Mouse (Mus musculus) kidney, adult 11 months (tissue): ENCODE measurements around the gene Nol4l.
A peak's percentile ranks its signal among the peaks of the same experiment; 100 is the strongest.
"Not testable (repeated sequence)": the region's sequence is repeated elsewhere in the genome, so short reads cannot be mapped to it uniquely, and the experiment has no call there.

ENCODE experiments used
- DNase-seq: peaks from one replicate; pipeline ENCODE4 v3.0.0; 2022

Nol4l gene

GRCm38 (mm10) chr2:153510136-153510535 lies 19.6 kb downstream of the Nol4l start:
- no peak for DNase-seq

- DNase-seq: no peak
These were observed 20.4 kb downstream of the Nol4l start for GRCm38 (mm10) chr2:153509211-153510029.

- DNase-seq: no peak
These were observed 21.4 kb downstream of the Nol4l start for GRCm38 (mm10) chr2:153508405-153508804.

GRCm38 (mm10) chr2:153507969-153508368 lies 21.8 kb downstream of the Nol4l start:
- DNase-seq: no peak

- no peak for DNase-seq
These were observed 23.4 kb downstream of the Nol4l start for GRCm38 (mm10) chr2:153506385-153506784.

- DNase-seq: no peak
These were observed 30.6 kb downstream of the Nol4l start for GRCm38 (mm10) chr2:153499154-153499553.

- no peak for DNase-seq
These were observed 32.9 kb downstream of the Nol4l start for GRCm38 (mm10) chr2:153496898-153497297.

GRCm38 (mm10) chr2:153496301-153496700 lies 33.5 kb downstream of the Nol4l start:
- DNase-seq: no peak

GRCm38 (mm10) chr2:153495818-153496217 lies 34.0 kb downstream of the Nol4l start:
- no peak for DNase-seq

GRCm38 (mm10) chr2:153495391-153495790 lies 34.4 kb downstream of the Nol4l start:
- not testable (repeated sequence) for DNase-seq

GRCm38 (mm10) chr2:153494293-153494811 lies 35.4 kb downstream of the Nol4l start:
- no peak for DNase-seq

- DNase-seq: no peak
These were observed 35.9 kb downstream of the Nol4l start for GRCm38 (mm10) chr2:153493781-153494292.

- no peak for DNase-seq
These were observed 36.4 kb downstream of the Nol4l start for GRCm38 (mm10) chr2:153493393-153493731.

- DNase-seq: peak; percentile 65
These were observed 37.0 kb downstream of the Nol4l start, which contains the start of gene 4930404H24Rik for GRCm38 (mm10) chr2:153492573-153493392. 4930404H24Rik (plus strand) TSS chr2:153492790.

- DNase-seq: no peak
These were observed 37.6 kb downstream of the Nol4l start for GRCm38 (mm10) chr2:153492179-153492517.

- DNase-seq: no peak
These were observed 38.1 kb downstream of the Nol4l start for GRCm38 (mm10) chr2:153491512-153492178.

- no peak for DNase-seq
These were observed 38.8 kb downstream of the Nol4l start for GRCm38 (mm10) chr2:153490940-153491339.

GRCm38 (mm10) chr2:153490116-153490515 lies 39.7 kb downstream of the Nol4l start:
- no peak for DNase-seq

- DNase-seq: no peak
These were observed 45.7 kb downstream of the Nol4l start for GRCm38 (mm10) chr2:153484071-153484470.

GRCm38 (mm10) chr2:153483118-153483983 lies 46.4 kb downstream of the Nol4l start:
- DNase-seq: peak; percentile 69

GRCm38 (mm10) chr2:153481861-153482120 lies 48.0 kb downstream of the Nol4l start:
- peak; percentile 57 for DNase-seq
